Mouse (Mus musculus) ES-E14 (cell line): ENCODE results near the gene Rnf149.

Experiments used
- CHD2 ChIP-seq: IDR thresholded peaks from 2 replicates; pipeline ENCODE4 v1.6.1; 2014; ENCODE audit warnings: mild to moderate bottlenecking, low read depth, low read length, inconsistent platforms
- MAFK ChIP-seq: IDR thresholded peaks from 2 replicates; pipeline ENCODE4 v1.6.1; 2014; ENCODE audit warnings: mild to moderate bottlenecking, low read depth, low read length, inconsistent platforms; ENCODE audit not compliant: insufficient read depth
- ZC3H11A ChIP-seq: IDR thresholded peaks from 2 replicates; pipeline ENCODE4 v1.6.1; 2012; ENCODE audit warnings: low read depth, mild to moderate bottlenecking, inconsistent platforms, low read length, borderline replicate concordance

DNA sequence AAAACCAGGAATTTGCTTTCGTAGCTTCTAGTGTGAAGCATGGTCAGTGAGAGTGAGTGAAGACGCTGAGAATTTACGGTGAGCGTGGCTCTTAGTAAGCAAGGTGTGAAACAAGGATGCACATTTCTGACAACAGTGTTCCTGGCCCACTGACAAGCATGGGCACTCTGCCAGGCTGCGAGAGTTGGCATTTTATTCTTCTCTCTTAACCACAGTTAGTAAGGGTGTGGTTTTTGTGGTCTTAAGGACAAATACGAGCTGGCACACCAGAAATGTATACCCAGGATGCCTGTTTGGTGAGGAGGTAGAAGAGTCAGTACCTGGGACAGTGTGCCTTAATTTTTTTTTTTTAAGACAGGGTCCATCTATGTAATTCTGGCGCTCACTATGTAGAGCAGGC is 31.6 kb downstream of the Rnf149 start:
- TF ChIP-seq ZC3H11A: no peak
- no peak for TF ChIP-seq CHD2
- no peak for TF ChIP-seq MAFK
